Mouse (Mus musculus): ENCODE results near the gene Ak9.
A peak's percentile ranks its signal among the peaks of the same experiment; 100 is the strongest.

- TF ChIP-seq HCFC1 (IDR thresholded peaks at IDR 0.05; ENCODE audit: low read depth, low read length): peak; percentile 85
- no peak for TF ChIP-seq POLR2AphosphoS5 (IDR thresholded peaks at IDR 0.05; ENCODE audit: borderline replicate concordance, low read depth, low read length)
- TF ChIP-seq CTCF (IDR thresholded peaks at IDR 0.05 in 2 of 3, conservative IDR thresholded peaks at IDR 0.05 in 1 of 3; ENCODE audit: control insufficient read depth in 1 of 3, insufficient read depth in 1 of 3, low read depth in 2 of 3, low read length in 3 of 3, poor library complexity in 1 of 3, severe bottlenecking in 1 of 3): no peak
- TF ChIP-seq EP300 (IDR thresholded peaks at IDR 0.05; ENCODE audit: low read depth in 1 of 2, low read length in 2 of 2): no peak
- TF ChIP-seq MAX (IDR thresholded peaks at IDR 0.05; ENCODE audit: low read length): peak; percentile 94
- peak; percentile 95 for TF ChIP-seq TBP (IDR thresholded peaks at IDR 0.05; ENCODE audit: low read depth, low read length)
- peak; percentile 74 to 95 for TF ChIP-seq USF2 (IDR thresholded peaks at IDR 0.05; ENCODE audit: borderline replicate concordance in 1 of 2, insufficient read depth in 1 of 2, low read depth in 1 of 2, low read length in 2 of 2)
- peak; percentile 62 to 85; a peak in 3 of 4 replicates for TF ChIP-seq POLR2A (IDR thresholded peaks at IDR 0.05; ENCODE audit: control insufficient read depth in 1 of 2, insufficient read depth in 1 of 2, low read depth in 1 of 2, low read length in 2 of 2, poor library complexity in 1 of 2)
- TF ChIP-seq NRF1 (IDR thresholded peaks at IDR 0.05; ENCODE audit: insufficient read depth, low read depth, low read length, poor library complexity, severe bottlenecking): no peak
- TF ChIP-seq UBTF (IDR thresholded peaks at IDR 0.05; ENCODE audit: borderline replicate concordance, insufficient read depth, low read depth, low read length): peak; percentile 41; the same call in 1 of the 2 replicates
Measured at GRCm38 (mm10) chr10:41450137-41450670, 146.4 kb downstream of the Ak9 start, which contains the start of gene Zbtb24.

Measured in MEL (cell line).